Mouse (Mus musculus) bone marrow macrophage, adult 2 months (primary cell): ENCODE measurements at regions not wholly inside any gene's neighbourhood (a gene's known extent, or its start where the extent isn't known, plus 50 kb on each side); places are given as distances from the start of the nearest gene placed in this dataset.

ENCODE experiments used
- CTCF ChIP-seq: IDR thresholded peaks from 2 replicates; pipeline ENCODE4 v1.5.1; 2012; ENCODE audit warnings: low read depth, mild to moderate bottlenecking, low read length, moderate library complexity
- POLR2A ChIP-seq: IDR thresholded peaks from 2 replicates; pipeline ENCODE4 v1.6.1; 2012; ENCODE audit warnings: mild to moderate bottlenecking, low read depth, low read length, borderline replicate concordance

- TF ChIP-seq POLR2A, result no peak
- no peak for TF ChIP-seq CTCF
Observed at GRCm38 (mm10) chr12:106282491-106283106, 272.6 kb downstream of the Vrk1 start.
